Mouse (Mus musculus): ENCODE results near the gene Ndst4.

DNA sequence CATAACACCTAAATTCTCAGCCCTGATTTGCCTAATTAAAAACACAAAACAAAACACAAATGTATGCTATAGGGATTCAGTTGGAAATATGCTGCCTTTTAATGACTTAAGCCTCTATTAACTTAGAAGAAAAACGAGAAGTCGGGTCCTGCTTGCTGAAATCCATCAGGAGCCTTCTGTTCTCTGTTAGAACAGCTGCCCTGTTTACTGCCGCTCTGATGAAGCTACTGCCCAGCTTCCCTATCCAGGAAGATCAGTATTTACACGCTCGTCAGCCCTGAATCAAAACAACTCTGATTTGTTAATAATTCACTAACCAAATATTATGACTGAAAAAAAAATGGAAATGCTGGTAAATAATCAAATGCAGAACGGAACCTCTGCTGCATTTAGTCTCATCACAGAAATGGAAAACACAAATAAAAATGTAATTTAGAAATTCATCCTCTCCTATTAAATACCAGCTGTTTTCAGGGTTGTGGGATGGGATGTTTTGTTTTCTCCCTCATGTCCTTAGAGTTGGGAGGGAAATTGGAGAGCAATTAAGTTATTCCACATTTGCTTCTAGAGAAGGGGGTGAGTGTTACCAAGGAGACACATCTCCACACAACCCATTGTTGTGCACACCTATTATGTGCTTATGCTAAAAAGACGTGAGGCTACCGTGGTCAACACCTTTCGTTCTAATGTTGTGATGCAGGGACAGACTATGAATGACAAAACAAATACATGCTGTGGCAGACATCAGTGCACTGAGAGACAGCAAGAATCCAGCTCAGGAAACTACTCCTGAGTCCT is 270.3 kb downstream of the Ndst4 start:
- TF ChIP-seq CTCF (IDR thresholded peaks at IDR 0.05; ENCODE audit: low read depth) (no peak), EP300 (IDR thresholded peaks at IDR 0.05; ENCODE audit: low read depth) (no peak)

Data from heart, postnatal 0 days (tissue).